ENCODE assay signal across 28 mouse cellular contexts in the genomic region with DNA sequence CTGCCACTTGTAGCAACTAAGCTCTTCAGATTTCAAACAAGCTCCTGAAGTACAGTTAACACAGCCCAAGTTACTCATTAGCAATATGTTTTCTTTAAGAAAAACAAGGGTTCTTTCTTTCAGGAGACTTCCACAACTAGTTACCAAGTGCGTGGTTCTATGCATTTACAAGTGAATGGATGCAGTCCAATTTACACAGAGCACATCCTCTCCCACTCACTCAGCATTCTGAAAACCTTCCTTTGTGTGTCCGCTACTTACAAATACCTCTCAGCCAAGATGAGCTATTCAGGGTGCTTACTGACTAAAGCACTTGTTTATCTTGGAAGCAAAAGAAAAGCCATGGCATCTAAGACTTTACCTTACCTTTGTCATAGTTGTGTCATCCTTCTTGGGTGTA. TPM values are rescaled to one million over a fixed set of nuclear protein-coding genes. Genes with fewer than 3 reads are reported as not detected.
DNase-seq lines count a peak whose midpoint lies in the region; ATAC-seq and TF ChIP-seq lines count a peak whose summit lies in the region.
"Had no signal": no experiment of that assay in that cellular context is flagged by ENCODE, and none has a peak within 500 bp of the region (broad histone marks: within the 10 kb centered on the region; RNA-seq: fewer than 3 reads in every experiment).

No protein-coding gene starts in this region.

- H3K27me3 ChIP-seq in forebrain, embryonic 14.5 days (replicated peaks; ENCODE audit: control insufficient read depth, insufficient read depth, low read length) = no peaks in the 10 kb centered on the region
- H3K27me3 ChIP-seq in forebrain, embryonic 15.5 days = no peaks in the 10 kb centered on the region
- H3K27me3 ChIP-seq in midbrain, embryonic 10.5 days (ENCODE audit: low read depth, poor library complexity, severe bottlenecking) = no peaks in the 10 kb centered on the region
- no peaks in the 10 kb centered on the region for H3K27me3 ChIP-seq in midbrain, postnatal 0 days (ENCODE audit: insufficient read depth, low read length)
- H3K27me3 ChIP-seq: heart, embryonic 15.5 days; limb, embryonic 15.5 days; midbrain, embryonic 15.5 days; neural tube, embryonic 13.5 days had no signal

- no peaks in the 10 kb centered on the region for H3K9me3 ChIP-seq in forebrain, embryonic 14.5 days (replicated peaks; ENCODE audit: control insufficient read depth, low read length)
- no peaks in the 10 kb centered on the region for H3K9me3 ChIP-seq in forebrain, embryonic 15.5 days
- no peaks in the 10 kb centered on the region for H3K9me3 ChIP-seq in midbrain, embryonic 10.5 days (replicated peaks)
- H3K9me3 ChIP-seq in midbrain, postnatal 0 days (ENCODE audit: low read length) = no peaks in the 10 kb centered on the region
- H3K9me3 ChIP-seq: heart, embryonic 15.5 days; limb, embryonic 15.5 days; midbrain, embryonic 15.5 days; neural tube, embryonic 13.5 days had no signal

- H3K4me3 ChIP-seq in forebrain, embryonic 14.5 days (ENCODE audit: low read depth, low read length) = no peak overlapping the region
- no peak overlapping the region for H3K4me3 ChIP-seq in forebrain, embryonic 15.5 days
- H3K4me3 ChIP-seq in midbrain, embryonic 10.5 days = no peak overlapping the region
- H3K4me3 ChIP-seq in midbrain, postnatal 0 days (ENCODE audit: low read depth, low read length) = no peak overlapping the region
- H3K4me3 ChIP-seq: gastrocnemius, adult 2 months; heart, embryonic 15.5 days; limb, embryonic 15.5 days; midbrain, embryonic 15.5 days; myocyte; neural tube, embryonic 13.5 days had no signal

- peak; percentile 49 for DNase-seq in forebrain, embryonic 14.5 days (ENCODE audit: low spot score)
- DNase-seq in midbrain, embryonic 10.5 days (ENCODE audit: low spot score) = no peak
- no peak for DNase-seq in midbrain, postnatal 0 days (ENCODE audit: low spot score)
- peak; percentile 42 for DNase-seq in brain, adult 2 months (ENCODE audit: low read depth, low spot score)
- DNase-seq in heart, postnatal 14 days = no peak
- no peak for DNase-seq in testis, postnatal 10 days (ENCODE audit: low spot score)
- DNase-seq: adrenal gland, postnatal 36 days; cerebellum, adult 18-20 months; cerebellum, postnatal 25 days; embryo, embryonic 11 days; gastrocnemius, adult 2 months; heart, postnatal 4 days; kidney, adult 9 months; kidney, postnatal 14 days; left cerebral cortex, postnatal 4 days; lung, postnatal 10 days; retina, postnatal 1 day; right cerebral cortex, postnatal 4 days; thymus, postnatal 25 days had no signal

- peaks cover 5% of the 10 kb centered on the region; the same call in 1 of the 2 replicates for H3K4me1 ChIP-seq in forebrain, embryonic 14.5 days (ENCODE audit: control insufficient read depth, insufficient read depth, low read length)
- H3K4me1 ChIP-seq in forebrain, embryonic 15.5 days = no peaks in the 10 kb centered on the region
- H3K4me1 ChIP-seq in midbrain, embryonic 10.5 days = peaks cover 53% of the 10 kb centered on the region
- no peaks in the 10 kb centered on the region for H3K4me1 ChIP-seq in midbrain, postnatal 0 days (ENCODE audit: insufficient read depth, low read length)
- H3K4me1 ChIP-seq: heart, embryonic 15.5 days; limb, embryonic 15.5 days had no signal

- ATAC-seq in forebrain, embryonic 14.5 days = peak; percentile 65; the same call in 1 of the 2 replicates
- no peak for ATAC-seq in forebrain, embryonic 15.5 days (replicated peaks)
- ATAC-seq in midbrain, postnatal 0 days (ENCODE audit: low FRiP score) = no peak
- ATAC-seq: hindbrain, embryonic 16.5 days; intestine, embryonic 16.5 days; midbrain, embryonic 15.5 days had no signal

- 8% methylated on average over 2 of the region's 2 CpGs for WGBS in forebrain, embryonic 14.5 days
- 16% methylated on average over 2 of the region's 2 CpGs for WGBS in forebrain, embryonic 15.5 days
- 31% methylated on average over 2 of the region's 2 CpGs for WGBS in midbrain, embryonic 10.5 days
- WGBS in midbrain, postnatal 0 days = 30% methylated on average over 2 of the region's 2 CpGs

- H3K36me3 ChIP-seq in forebrain, embryonic 14.5 days (ENCODE audit: control insufficient read depth, insufficient read depth, low read length) = no peaks in the 10 kb centered on the region
- no peaks in the 10 kb centered on the region for H3K36me3 ChIP-seq in forebrain, embryonic 15.5 days
- H3K36me3 ChIP-seq in midbrain, embryonic 10.5 days = no peaks in the 10 kb centered on the region
- H3K36me3 ChIP-seq in midbrain, postnatal 0 days (ENCODE audit: insufficient read depth, low read length) = no peaks in the 10 kb centered on the region
- H3K36me3 ChIP-seq: heart, embryonic 15.5 days; limb, embryonic 15.5 days; midbrain, embryonic 15.5 days; neural tube, embryonic 13.5 days had no signal

- intact Hi-C loops in heart, postnatal 14 days (cut with DNase I) = no loop called here

- no peak for TF ChIP-seq CTCF in midbrain, postnatal 0 days (IDR thresholded peaks at IDR 0.05)

- H3K27ac ChIP-seq in forebrain, embryonic 14.5 days (ENCODE audit: low read depth, low read length) = no peak overlapping the region
- no peak overlapping the region for H3K27ac ChIP-seq in forebrain, embryonic 15.5 days (replicated peaks)
- peak overlapping the region; percentile 46 for H3K27ac ChIP-seq in midbrain, embryonic 10.5 days (replicated peaks)
- H3K27ac ChIP-seq in midbrain, postnatal 0 days (ENCODE audit: low read depth, low read length) = no peak overlapping the region
- H3K27ac ChIP-seq: gastrocnemius, adult 2 months; heart, embryonic 15.5 days; limb, embryonic 15.5 days; midbrain, embryonic 15.5 days; neural tube, embryonic 13.5 days had no signal

- no peak overlapping the region for H3K9ac ChIP-seq in forebrain, embryonic 14.5 days (ENCODE audit: low read length)
- no peak overlapping the region for H3K9ac ChIP-seq in forebrain, embryonic 15.5 days (replicated peaks)
- H3K9ac ChIP-seq in midbrain, postnatal 0 days (replicated peaks; ENCODE audit: low read length, poor library complexity, severe bottlenecking) = no peak overlapping the region
- H3K9ac ChIP-seq: heart, embryonic 15.5 days; limb, embryonic 15.5 days; midbrain, embryonic 15.5 days; neural tube, embryonic 13.5 days had no signal

- no peak overlapping the region for H3K4me2 ChIP-seq in forebrain, embryonic 14.5 days (ENCODE audit: low read length)
- H3K4me2 ChIP-seq in forebrain, embryonic 15.5 days (replicated peaks) = no peak overlapping the region
- H3K4me2 ChIP-seq in midbrain, postnatal 0 days (ENCODE audit: low read depth, low read length, poor library complexity, severe bottlenecking) = no peak overlapping the region
- H3K4me2 ChIP-seq: heart, embryonic 15.5 days; limb, embryonic 15.5 days; midbrain, embryonic 15.5 days; neural tube, embryonic 13.5 days had no signal

RNA-seq across cellular contexts. Expression of gene Rnf32, which starts 58.1 kb away (rescaled TPM):
- 17.4 and 19.4 TPM in 2 replicates for polyA plus RNA-seq in forebrain, embryonic 14.5 days (2014; fragmentation: Nextera tagmentation; extraction: Ambion mirVana)
- 14.6 and 15.8 TPM in 2 replicates for polyA plus RNA-seq in forebrain, embryonic 15.5 days (2015; fragmentation: Nextera tagmentation; extraction: Ambion mirVana)
- polyA plus RNA-seq in midbrain, embryonic 10.5 days (2016; fragmentation: Nextera tagmentation; extraction: Ambion mirVana) = 7.0 and 8.4 TPM in 2 replicates
- total RNA-seq in midbrain, postnatal 0 days (2014; rRNA removed) = 12.7 and 13.6 TPM in 2 replicates
- 12.3 and 12.5 TPM in 2 replicates for polyA plus RNA-seq in midbrain, postnatal 0 days (2015; fragmentation: Nextera tagmentation; extraction: Ambion mirVana)
- under 1 TPM; 0.49 to 0.60 TPM for total RNA-seq in heart, postnatal 14 days (2021)
- total RNA-seq: megakaryocyte, adult 5-6 weeks had no signal

Comparison
In these comparisons a context has a peak if more than half of its experiments do, and no peak if none do; other contexts are left out.
1. DNase-seq: peak in forebrain, embryonic 14.5 days (single experiment) and brain, adult 2 months (single experiment); none in midbrain, embryonic 10.5 days (single experiment), midbrain, postnatal 0 days (single experiment), heart, postnatal 14 days (0 of 2) and testis, postnatal 10 days (single experiment).